In the genomic region with DNA sequence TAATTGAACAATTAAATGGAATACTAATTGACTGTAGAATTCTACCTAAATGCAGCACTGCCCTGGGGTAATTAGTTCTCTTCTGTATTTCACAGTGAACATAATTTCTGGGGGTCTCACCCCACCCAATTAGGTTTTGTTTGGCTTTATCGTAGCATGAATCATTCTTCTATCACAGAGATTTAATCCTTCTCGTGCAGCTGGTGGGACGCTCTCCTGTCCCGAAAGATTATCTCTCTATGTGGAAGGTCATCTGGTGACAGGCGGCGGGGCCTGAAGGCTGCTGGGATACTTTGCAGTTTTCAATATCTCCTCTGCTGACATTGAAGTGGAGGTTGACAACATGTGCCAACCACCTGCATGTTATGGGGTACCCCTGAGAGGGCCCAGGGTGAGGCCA, we compare ENCODE assay signal across 23 mouse cellular contexts.
DNase-seq lines count a peak whose midpoint lies in the region; ATAC-seq and TF ChIP-seq lines count a peak whose summit lies in the region.
"Had no signal": no experiment of that assay in that cellular context is flagged by ENCODE, and none has a peak within 500 bp of the region (broad histone marks: within the 10 kb centered on the region; RNA-seq: fewer than 3 reads in every experiment).

No protein-coding gene starts in this region.

- no peak for DNase-seq in forebrain, embryonic 10.5 days (ENCODE audit: extremely low spot score, low spot score)
- no peak for DNase-seq in forebrain, postnatal 0 days
- DNase-seq in kidney, postnatal 4 days: no peak
- DNase-seq in embryonic facial prominence, embryonic 10.5 days (ENCODE audit: low spot score): no peak
- DNase-seq in retina, postnatal 1 day: peak; percentile 76
- DNase-seq: cerebellum, adult 9-10 months; cerebellum, postnatal 36 days; gastrocnemius, adult 2 months; gastrocnemius, postnatal 36 days; heart, adult 18-20 months; kidney, adult 18-20 months; kidney, postnatal 36 days; right cerebral cortex, postnatal 4 days; thymus, adult 2 months; thymus, postnatal 36 days had no signal

- H3K27ac ChIP-seq in forebrain, embryonic 10.5 days: peak overlapping the region; percentile 37; the same call in 1 of the 2 replicates
- H3K27ac ChIP-seq in forebrain, postnatal 0 days (ENCODE audit: low read depth, low read length): no peak overlapping the region
- no peak overlapping the region for H3K27ac ChIP-seq in kidney, embryonic 15.5 days
- peak overlapping the region; percentile 63; the same call in 1 of the 2 replicates for H3K27ac ChIP-seq in embryonic facial prominence, embryonic 10.5 days (replicated peaks)
- no peak overlapping the region for H3K27ac ChIP-seq in heart, embryonic 11.5 days (ENCODE audit: low read depth, low read length)
- H3K27ac ChIP-seq: gastrocnemius, adult 2 months; hindbrain, embryonic 15.5 days; limb, embryonic 13.5 days; lung, embryonic 15.5 days had no signal

- no peaks in the 10 kb centered on the region for H3K27me3 ChIP-seq in forebrain, embryonic 10.5 days (ENCODE audit: poor library complexity, severe bottlenecking)
- H3K27me3 ChIP-seq in forebrain, postnatal 0 days (ENCODE audit: insufficient read depth, low read length): no peaks in the 10 kb centered on the region
- H3K27me3 ChIP-seq in kidney, embryonic 15.5 days: no peaks in the 10 kb centered on the region
- H3K27me3 ChIP-seq in embryonic facial prominence, embryonic 10.5 days (replicated peaks; ENCODE audit: low read depth, poor library complexity, severe bottlenecking): no peaks in the 10 kb centered on the region
- no peaks in the 10 kb centered on the region for H3K27me3 ChIP-seq in heart, embryonic 11.5 days (ENCODE audit: control insufficient read depth, insufficient read depth, low read length)
- H3K27me3 ChIP-seq: heart, embryonic 12.5 days; hindbrain, embryonic 15.5 days; limb, embryonic 13.5 days; lung, embryonic 15.5 days; Patski had no signal

- H3K4me1 ChIP-seq in forebrain, embryonic 10.5 days: peaks cover 33% of the 10 kb centered on the region
- H3K4me1 ChIP-seq in forebrain, postnatal 0 days (ENCODE audit: insufficient read depth): 0 out of 2 replicates have a peak, but pooled peaks cover 6% of the 10 kb centered on the region
- H3K4me1 ChIP-seq in kidney, embryonic 15.5 days: peaks cover 6% of the 10 kb centered on the region; the same call in 1 of the 2 replicates
- peaks cover 27% of the 10 kb centered on the region for H3K4me1 ChIP-seq in embryonic facial prominence, embryonic 10.5 days
- H3K4me1 ChIP-seq in heart, embryonic 11.5 days (ENCODE audit: control insufficient read depth, insufficient read depth, low read length): no peaks in the 10 kb centered on the region; the same call in 1 of the 2 replicates
- H3K4me1 ChIP-seq: lung, embryonic 15.5 days had no signal

- WGBS in forebrain, embryonic 10.5 days: 78% methylated on average over 6 of the region's 6 CpGs
- WGBS in forebrain, postnatal 0 days: 39% methylated on average over 6 of the region's 6 CpGs
- WGBS in kidney, embryonic 15.5 days: 75% methylated on average over 6 of the region's 6 CpGs
- WGBS in embryonic facial prominence, embryonic 10.5 days: 80% methylated on average over 6 of the region's 6 CpGs
- whole genome bisulfite sequencing in heart, embryonic 11.5 days (ENCODE audit: insufficient replicate concordance): 68% methylated on average over 6 of the region's 6 CpGs

- no peak overlapping the region for H3K4me2 ChIP-seq in forebrain, postnatal 0 days (ENCODE audit: low read depth)
- no peak overlapping the region for H3K4me2 ChIP-seq in kidney, embryonic 15.5 days
- H3K4me2 ChIP-seq in heart, embryonic 11.5 days: no peak overlapping the region
- H3K4me2 ChIP-seq: heart, embryonic 12.5 days; hindbrain, embryonic 15.5 days; limb, embryonic 13.5 days; liver, embryonic 11.5 days; lung, embryonic 15.5 days had no signal

- ATAC-seq in forebrain, postnatal 0 days: no peak
- 0 out of 2 replicates have a peak, but pooled peaks have one; percentile 18 for ATAC-seq in kidney, embryonic 15.5 days (replicated peaks; ENCODE audit: low FRiP score)
- ATAC-seq in heart, embryonic 11.5 days (replicated peaks; ENCODE audit: insufficient number of reproducible peaks, low FRiP score, low TSS enrichment): no peak
- ATAC-seq: Patski had no signal

- TF ChIP-seq CTCF in forebrain, postnatal 0 days (IDR thresholded peaks at IDR 0.05; ENCODE audit: low read depth): no peak

- no peaks in the 10 kb centered on the region for H3K36me3 ChIP-seq in forebrain, embryonic 10.5 days (replicated peaks)
- H3K36me3 ChIP-seq in forebrain, postnatal 0 days (ENCODE audit: insufficient read depth): no peaks in the 10 kb centered on the region
- no peaks in the 10 kb centered on the region for H3K36me3 ChIP-seq in kidney, embryonic 15.5 days
- H3K36me3 ChIP-seq in embryonic facial prominence, embryonic 10.5 days (replicated peaks): no peaks in the 10 kb centered on the region
- H3K36me3 ChIP-seq in heart, embryonic 11.5 days (ENCODE audit: control insufficient read depth, insufficient read depth, low read length): no peaks in the 10 kb centered on the region
- H3K36me3 ChIP-seq: heart, embryonic 12.5 days; hindbrain, embryonic 15.5 days; limb, embryonic 13.5 days; lung, embryonic 15.5 days had no signal

- H3K4me3 ChIP-seq in forebrain, embryonic 10.5 days: no peak overlapping the region
- no peak overlapping the region for H3K4me3 ChIP-seq in forebrain, postnatal 0 days (ENCODE audit: low read depth, low read length)
- H3K4me3 ChIP-seq in kidney, embryonic 15.5 days (replicated peaks): no peak overlapping the region
- H3K4me3 ChIP-seq in embryonic facial prominence, embryonic 10.5 days: no peak overlapping the region
- no peak overlapping the region for H3K4me3 ChIP-seq in heart, embryonic 11.5 days (ENCODE audit: low read depth, low read length)
- H3K4me3 ChIP-seq: gastrocnemius, adult 2 months; heart, embryonic 12.5 days; hindbrain, embryonic 15.5 days; limb, embryonic 13.5 days; lung, embryonic 15.5 days had no signal

- no peak overlapping the region for H3K9ac ChIP-seq in forebrain, postnatal 0 days
- no peak overlapping the region for H3K9ac ChIP-seq in kidney, embryonic 15.5 days
- H3K9ac ChIP-seq in heart, embryonic 11.5 days (ENCODE audit: low read depth, low read length): no peak overlapping the region
- H3K9ac ChIP-seq: heart, embryonic 12.5 days; hindbrain, embryonic 15.5 days; limb, embryonic 13.5 days; lung, embryonic 15.5 days had no signal

- H3K9me3 ChIP-seq in forebrain, embryonic 10.5 days: no peaks in the 10 kb centered on the region
- H3K9me3 ChIP-seq in forebrain, postnatal 0 days (ENCODE audit: low read length): no peaks in the 10 kb centered on the region
- no peaks in the 10 kb centered on the region for H3K9me3 ChIP-seq in kidney, embryonic 15.5 days (replicated peaks)
- H3K9me3 ChIP-seq in embryonic facial prominence, embryonic 10.5 days: no peaks in the 10 kb centered on the region
- no peaks in the 10 kb centered on the region for H3K9me3 ChIP-seq in heart, embryonic 11.5 days (replicated peaks; ENCODE audit: control insufficient read depth, low read length)
- H3K9me3 ChIP-seq: heart, embryonic 12.5 days; hindbrain, embryonic 15.5 days; limb, embryonic 13.5 days; lung, embryonic 15.5 days had no signal

Comparison
In these comparisons a context has a peak if more than half of its experiments do, and no peak if none do; other contexts are left out.
1. H3K27ac ChIP-seq: peak in forebrain, embryonic 10.5 days (single experiment) and embryonic facial prominence, embryonic 10.5 days (single experiment); none in forebrain, postnatal 0 days (single experiment), kidney, embryonic 15.5 days (single experiment) and heart, embryonic 11.5 days (single experiment).